Mouse (Mus musculus) layer of hippocampus, postnatal 36 days (tissue): ENCODE results near the gene Dhx57. TPM values are rescaled to one million over a fixed set of nuclear protein-coding genes. Genes with fewer than 3 reads are reported as not detected.

Experiments used
- total RNA-seq, 2 experiments: library from RNA; stranded (reverse); gene quantifications; 2 replicates each; pipeline ENCODE4 v1.2.3; 2021

Dhx57 gene
- total RNA-seq, 2 experiments from 2014 or later: 35.5 to 36.0 TPM

Other genes with a start within 250 kb of the Dhx57 start
- gene Hnrnpll, start 228.1 kb downstream of the Dhx57 start, total RNA-seq: 10 to 100 TPM; 62.3 to 66.0 TPM
- gene Galm, start 163.0 kb downstream of the Dhx57 start, total RNA-seq: 1 to 10 TPM; 4.1 to 4.5 TPM
- gene Srsf7, start 83.2 kb downstream of the Dhx57 start, total RNA-seq: 100 to 1,000 TPM; 134 to 140 TPM
- under 1 TPM; 0.18 to 0.27 TPM for gene Ttc39d, start 83.0 kb downstream of the Dhx57 start, total RNA-seq
- gene Gemin6, start 66.0 kb downstream of the Dhx57 start, total RNA-seq: 1 to 10 TPM; 5.6 to 6.1 TPM
- gene Morn2, start 273 bp downstream of the Dhx57 start, total RNA-seq: 10 to 100 TPM; 20.8 to 22.1 TPM
- 1 to 10 TPM; 2.3 to 3.3 TPM for gene Arhgef33, start 16.9 kb upstream of the Dhx57 start, total RNA-seq
- 1 to 10 TPM; 2.1 to 4.2 TPM for gene Gm10190, start 83.1 kb upstream of the Dhx57 start, total RNA-seq
- 10 to 100 TPM; 36.5 to 36.6 TPM for gene Sos1, start 190.0 kb upstream of the Dhx57 start, total RNA-seq